Mouse (Mus musculus) megakaryocyte, embryonic 14.5 days (primary cell): ENCODE measurements at regions not wholly inside any gene's neighbourhood (a gene's known extent, or its start where the extent isn't known, plus 50 kb on each side); places are given as distances from the start of the nearest gene placed in this dataset.

ENCODE experiments used
- FLI1 ChIP-seq: IDR thresholded peaks from 2 replicates; pipeline ENCODE4 v1.6.1; 2012; ENCODE audit warnings: low read length, inconsistent platforms, mixed read lengths
- GATA1 ChIP-seq: IDR thresholded peaks from 3 replicates; pipeline ENCODE4 v1.6.1; 2012; ENCODE audit warnings: mixed read lengths, low read length, inconsistent platforms, borderline replicate concordance

- TF ChIP-seq GATA1 (no peak), FLI1 (no peak)
Observed at GRCm38 (mm10) chr1:190347610-190348009, 177.1 kb upstream of the Prox1 start.
